Mouse (Mus musculus): ENCODE data around the gene Tenm4. TPM values are rescaled to one million over a fixed set of nuclear protein-coding genes. Genes with fewer than 3 reads are reported as not detected.

The Tenm4 gene
- polyA plus RNA-seq, 1 experiment from 2014 or later = 5.0 TPM

- no peaks in the 10 kb centered on the region for H3K4me1 ChIP-seq (ENCODE audit: insufficient read depth, low read depth, low read length)
- no peak overlapping the region for H3K4me3 ChIP-seq (ENCODE audit: low read depth, low read length)
- WGBS = 73% methylated on average over 1 of the region's 1 CpGs
- ATAC-seq (no peak), DNase-seq (ENCODE audit: low spot score) (no peak)
- H3K36me3 ChIP-seq (ENCODE audit: insufficient read depth, low read length) = no peaks in the 10 kb centered on the region
- no peak overlapping the region for H3K27ac ChIP-seq (ENCODE audit: low read length)
- no peaks in the 10 kb centered on the region for H3K27me3 ChIP-seq (replicated peaks; ENCODE audit: insufficient read depth, low read length)
- no peak overlapping the region for H3K4me2 ChIP-seq (replicated peaks; ENCODE audit: low read depth, low read length)
- no peaks in the 10 kb centered on the region for H3K9me3 ChIP-seq (ENCODE audit: low read length)
- TF ChIP-seq CTCF (IDR thresholded peaks at IDR 0.05) = no peak
- no peak for TF ChIP-seq EP300 (IDR thresholded peaks at IDR 0.05)
- H3K9ac ChIP-seq (replicated peaks; ENCODE audit: low read depth) = no peak overlapping the region
Observed at GRCm38 (mm10) chr7:96525344-96525743, 354.3 kb downstream of the Tenm4 start.

GRCm38 (mm10) chr7:96530571-96531426 lies 359.8 kb downstream of the Tenm4 start:
- Histone ChIP-seq H3K9me3 (ENCODE audit: low read length) (no peaks in the 10 kb centered on the region), H3K36me3 (ENCODE audit: insufficient read depth, low read length) (no peaks in the 10 kb centered on the region), H3K9ac (replicated peaks; ENCODE audit: low read depth) (no peak overlapping the region), H3K4me3 (ENCODE audit: low read depth, low read length) (no peak overlapping the region), H3K27me3 (replicated peaks; ENCODE audit: insufficient read depth, low read length) (no peaks in the 10 kb centered on the region), H3K27ac (ENCODE audit: low read length) (no peak overlapping the region), H3K4me1 (ENCODE audit: insufficient read depth, low read depth, low read length) (no peaks in the 10 kb centered on the region), H3K4me2 (replicated peaks; ENCODE audit: low read depth, low read length) (no peak overlapping the region)
- WGBS = 77% methylated on average over 10 of the region's 10 CpGs
- ATAC-seq = no peak
- TF ChIP-seq EP300 (IDR thresholded peaks at IDR 0.05) = no peak
- no peak for TF ChIP-seq CTCF (IDR thresholded peaks at IDR 0.05)
- no peak for DNase-seq (ENCODE audit: low spot score)

- no peak overlapping the region for H3K9ac ChIP-seq (replicated peaks; ENCODE audit: low read depth)
- no peak for ATAC-seq
- H3K27ac ChIP-seq (ENCODE audit: low read length) = no peak overlapping the region
- 43% methylated on average over 5 of the region's 5 CpGs for WGBS
- TF ChIP-seq CTCF (IDR thresholded peaks at IDR 0.05) = no peak
- TF ChIP-seq EP300 (IDR thresholded peaks at IDR 0.05) = no peak
- H3K4me3 ChIP-seq (ENCODE audit: low read depth, low read length) = no peak overlapping the region
- H3K9me3 ChIP-seq (ENCODE audit: low read length) = no peaks in the 10 kb centered on the region
- H3K27me3 ChIP-seq (replicated peaks; ENCODE audit: insufficient read depth, low read length) = no peaks in the 10 kb centered on the region
- H3K36me3 ChIP-seq (ENCODE audit: insufficient read depth, low read length) = no peaks in the 10 kb centered on the region
- H3K4me1 ChIP-seq (ENCODE audit: insufficient read depth, low read depth, low read length) = no peaks in the 10 kb centered on the region
- no peak for DNase-seq (ENCODE audit: low spot score)
- no peak overlapping the region for H3K4me2 ChIP-seq (replicated peaks; ENCODE audit: low read depth, low read length)
Observed at GRCm38 (mm10) chr7:96531954-96532737, 361.1 kb downstream of the Tenm4 start.

DNA sequence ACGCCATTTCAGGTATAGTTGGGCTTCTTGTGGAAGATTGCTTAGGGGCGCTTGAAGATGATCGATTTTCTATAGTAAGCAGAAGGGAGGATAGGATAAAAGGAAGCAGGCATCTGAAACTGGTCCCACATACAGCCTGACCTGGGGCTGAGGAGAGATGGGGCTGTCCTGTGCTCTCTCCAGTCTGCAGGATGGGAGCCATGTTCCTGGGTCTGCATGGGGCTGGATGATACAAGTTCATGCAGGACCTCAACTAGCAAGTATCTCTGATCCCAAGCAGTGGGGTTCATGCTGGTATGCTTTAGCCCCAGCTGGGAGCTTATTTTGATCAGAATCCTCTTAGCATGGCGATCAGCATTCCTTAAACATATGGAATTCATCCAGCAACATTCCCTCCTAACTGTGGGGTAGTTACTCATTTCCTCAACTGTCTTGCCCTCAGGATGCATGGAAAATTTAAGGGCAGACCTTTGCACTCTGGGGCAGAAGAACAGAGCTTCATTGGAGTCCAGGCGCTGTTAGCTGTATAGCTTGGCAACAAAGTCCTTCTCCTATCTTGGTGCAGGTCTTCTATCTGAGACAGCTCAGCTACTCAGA lies 361.9 kb downstream of the Tenm4 start:
- H3K9ac ChIP-seq (replicated peaks; ENCODE audit: low read depth) = no peak overlapping the region
- H3K27me3 ChIP-seq (replicated peaks; ENCODE audit: insufficient read depth, low read length) = no peaks in the 10 kb centered on the region
- H3K27ac ChIP-seq (ENCODE audit: low read length) = no peak overlapping the region
- no peak overlapping the region for H3K4me2 ChIP-seq (replicated peaks; ENCODE audit: low read depth, low read length)
- no peaks in the 10 kb centered on the region for H3K9me3 ChIP-seq (ENCODE audit: low read length)
- H3K4me3 ChIP-seq (ENCODE audit: low read depth, low read length) = no peak overlapping the region
- no peaks in the 10 kb centered on the region for H3K4me1 ChIP-seq (ENCODE audit: insufficient read depth, low read depth, low read length)
- ATAC-seq (no peak), DNase-seq (ENCODE audit: low spot score) (no peak)
- WGBS = 76% methylated on average over 5 of the region's 5 CpGs
- H3K36me3 ChIP-seq (ENCODE audit: insufficient read depth, low read length) = no peaks in the 10 kb centered on the region
- TF ChIP-seq CTCF (IDR thresholded peaks at IDR 0.05) = no peak

- Histone ChIP-seq H3K4me1 (ENCODE audit: insufficient read depth, low read depth, low read length) (no peaks in the 10 kb centered on the region), H3K9ac (replicated peaks; ENCODE audit: low read depth) (no peak overlapping the region), H3K4me2 (replicated peaks; ENCODE audit: low read depth, low read length) (no peak overlapping the region), H3K4me3 (ENCODE audit: low read depth, low read length) (no peak overlapping the region), H3K9me3 (ENCODE audit: low read length) (no peaks in the 10 kb centered on the region), H3K27ac (ENCODE audit: low read length) (no peak overlapping the region), H3K27me3 (replicated peaks; ENCODE audit: insufficient read depth, low read length) (no peaks in the 10 kb centered on the region), H3K36me3 (ENCODE audit: insufficient read depth, low read length) (no peaks in the 10 kb centered on the region)
- ATAC-seq (no peak), DNase-seq (ENCODE audit: low spot score) (no peak)
- WGBS = 85% methylated on average over 9 of the region's 9 CpGs
- TF ChIP-seq CTCF (IDR thresholded peaks at IDR 0.05) (no peak), EP300 (IDR thresholded peaks at IDR 0.05) (no peak)
Observed at GRCm38 (mm10) chr7:96536313-96536880, 365.4 kb downstream of the Tenm4 start.

Data from lung, postnatal 0 days (tissue).